Mouse (Mus musculus): Measurements from ENCODE around the gene Ppp1r10.

DNA sequence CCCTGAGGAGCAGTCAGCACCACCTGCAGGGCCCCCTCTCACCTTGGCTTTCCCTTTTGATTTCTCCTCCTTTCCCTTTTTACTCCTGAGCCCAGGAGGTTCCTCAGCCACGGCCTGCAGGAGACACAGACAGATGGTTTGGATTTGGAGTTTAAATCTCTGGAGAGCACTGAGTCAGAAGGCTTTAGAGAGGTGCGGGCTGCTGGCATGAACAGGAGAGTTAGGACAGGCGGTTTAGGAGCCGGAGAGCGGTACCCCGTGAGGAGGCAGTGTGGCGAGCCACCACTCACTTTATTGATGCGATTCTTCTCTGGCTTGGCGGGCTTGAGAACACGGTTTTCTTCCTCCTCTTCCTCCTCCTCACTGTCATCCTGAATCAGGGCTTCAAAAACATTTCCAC lies 47.0 kb downstream of the Ppp1r10 start:
- TF ChIP-seq POLR2A (IDR thresholded peaks at IDR 0.05; ENCODE audit: low read depth, low read length) (no peak), CTCF (conservative IDR thresholded peaks at IDR 0.05 in 1 of 2, IDR thresholded peaks at IDR 0.05 in 1 of 2; ENCODE audit: low read depth in 2 of 2, low read length in 2 of 2) (no peak), MAFK (IDR thresholded peaks at IDR 0.05; ENCODE audit: insufficient replicate concordance, low read length) (no peak), ETS1 (conservative IDR thresholded peaks at IDR 0.05; ENCODE audit: low read depth, low read length) (no peak), GABPA (IDR thresholded peaks at IDR 0.05; ENCODE audit: insufficient replicate concordance, low read depth, low read length) (no peak), POLR2AphosphoS2 (IDR thresholded peaks at IDR 0.05; ENCODE audit: low read depth, low read length) (no peak), BHLHE40 (IDR thresholded peaks at IDR 0.05; ENCODE audit: low read depth, low read length) (no peak), ZMIZ1 (IDR thresholded peaks at IDR 0.05; ENCODE audit: low read depth, low read length) (no peak), TCF12 (IDR thresholded peaks at IDR 0.05; ENCODE audit: low read depth, low read length) (no peak), KAT2A (IDR thresholded peaks at IDR 0.05; ENCODE audit: insufficient replicate concordance, low read length) (no peak), NELFE (IDR thresholded peaks at IDR 0.05; ENCODE audit: low read depth, low read length) (no peak)

Measured in CH12.LX (cell line).